Mouse (Mus musculus) embryonic fibroblast, embryonic 13.5 days (primary cell): ENCODE measurements at regions not wholly inside any gene's neighbourhood (a gene's known extent, or its start where the extent isn't known, plus 50 kb on each side); places are given as distances from the start of the nearest gene placed in this dataset.
"Not testable (repeated sequence)": the region's sequence is repeated elsewhere in the genome, so short reads cannot be mapped to it uniquely, and the experiment has no call there.

Experiments used
- H3K27ac ChIP-seq: 2 replicates; pipeline ENCODE4 v1.5.1; 2012; ENCODE audit warnings: low read length, control low read depth, inconsistent platforms; ENCODE audit not compliant: insufficient read depth
- H3K4me1 ChIP-seq: 2 replicates; pipeline ENCODE4 v1.6.1; 2011; ENCODE audit warnings: low read length; ENCODE audit not compliant: control insufficient read depth, insufficient read depth
- H3K4me3 ChIP-seq: 2 replicates; pipeline ENCODE4 v1.5.1; 2011; ENCODE audit warnings: mild to moderate bottlenecking, control low read depth, low read length; ENCODE audit not compliant: insufficient read depth
- CTCF ChIP-seq: IDR thresholded peaks from 2 replicates; pipeline ENCODE4 v1.5.1; 2011; ENCODE audit warnings: mild to moderate bottlenecking, control low read depth, low read length, moderate library complexity, borderline replicate concordance; ENCODE audit not compliant: insufficient read depth
- POLR2A ChIP-seq: IDR thresholded peaks from 2 replicates; pipeline ENCODE4 v1.6.1; 2011; ENCODE audit warnings: low read depth, mild to moderate bottlenecking, control low read depth, low read length, moderate library complexity

DNA sequence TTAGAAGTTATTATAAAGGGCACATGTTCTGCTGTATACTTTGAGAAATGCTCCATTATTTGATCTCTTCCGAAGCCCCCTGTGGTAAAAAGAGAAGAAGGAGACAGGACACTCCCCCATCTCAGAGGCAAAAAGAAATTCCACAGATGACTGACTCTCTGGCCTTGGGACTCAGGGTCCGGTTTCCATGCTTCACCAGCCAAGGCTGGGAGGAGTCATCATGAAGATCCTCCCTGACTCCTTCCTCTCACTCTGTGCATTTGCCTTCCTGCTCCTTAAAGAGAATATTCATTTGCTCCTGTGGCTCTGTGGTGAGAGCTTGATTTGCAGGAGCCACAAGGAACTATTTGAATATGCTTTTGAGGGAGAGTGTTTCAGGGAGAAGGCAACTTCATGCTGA is 135.6 kb upstream of the Tenm4 start:
- H3K4me3 ChIP-seq = no peak overlapping the region

DNA sequence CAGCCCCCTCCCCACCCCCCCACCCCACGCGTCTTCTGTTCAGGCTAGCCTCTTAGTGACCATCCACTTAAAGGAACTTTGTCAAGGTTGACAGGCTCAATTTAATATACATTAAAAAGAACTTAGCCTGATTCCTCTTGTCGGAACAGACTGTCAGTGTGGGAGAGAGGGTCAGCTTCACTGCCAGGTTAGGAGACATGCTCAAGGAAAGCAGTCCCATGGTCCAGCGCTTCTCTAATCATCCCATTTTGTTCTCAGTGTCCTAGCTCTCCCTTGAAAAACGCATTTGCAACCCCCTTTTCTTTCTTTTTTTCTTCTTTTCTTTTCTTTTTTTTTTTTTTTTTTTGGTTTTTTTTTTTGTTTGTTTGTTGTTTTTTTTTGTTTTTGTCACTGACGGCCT is 131.4 kb upstream of the Tenm4 start:
- H3K27ac ChIP-seq = no peak overlapping the region
- TF ChIP-seq CTCF (no peak), POLR2A (no peak)
- no peak overlapping the region for H3K4me3 ChIP-seq
- no peaks in the 10 kb centered on the region for H3K4me1 ChIP-seq

More for the DNA sequence above, 135.6 kb upstream of the Tenm4 start:
- TF ChIP-seq CTCF (no peak), POLR2A (no peak)
- H3K4me1 ChIP-seq = no peaks in the 10 kb centered on the region
- no peak overlapping the region for H3K27ac ChIP-seq

DNA sequence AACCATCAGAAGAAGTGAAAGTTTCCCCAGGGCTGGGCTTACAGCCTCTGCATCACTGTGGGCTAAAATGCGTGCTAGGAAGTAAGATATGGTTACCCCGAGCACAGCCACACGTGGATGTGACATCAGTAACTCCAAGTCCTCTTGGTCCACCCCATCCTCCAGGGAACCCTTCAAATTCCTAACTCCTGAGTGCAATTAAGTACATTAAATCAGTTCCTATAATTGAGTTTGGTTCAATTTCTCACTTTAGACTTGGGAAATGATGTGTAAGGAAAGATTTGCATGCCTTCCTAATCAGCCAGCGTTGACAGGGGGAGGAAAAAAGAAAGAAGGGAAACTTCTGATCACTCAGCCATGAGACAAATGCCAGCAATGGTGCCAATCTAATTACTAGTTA is 129.2 kb upstream of the Tenm4 start:
- Histone ChIP-seq H3K27ac (no peak overlapping the region), H3K4me3 (no peak overlapping the region), H3K4me1 (no peaks in the 10 kb centered on the region)
- no peak for TF ChIP-seq CTCF
- no peak for TF ChIP-seq POLR2A

DNA sequence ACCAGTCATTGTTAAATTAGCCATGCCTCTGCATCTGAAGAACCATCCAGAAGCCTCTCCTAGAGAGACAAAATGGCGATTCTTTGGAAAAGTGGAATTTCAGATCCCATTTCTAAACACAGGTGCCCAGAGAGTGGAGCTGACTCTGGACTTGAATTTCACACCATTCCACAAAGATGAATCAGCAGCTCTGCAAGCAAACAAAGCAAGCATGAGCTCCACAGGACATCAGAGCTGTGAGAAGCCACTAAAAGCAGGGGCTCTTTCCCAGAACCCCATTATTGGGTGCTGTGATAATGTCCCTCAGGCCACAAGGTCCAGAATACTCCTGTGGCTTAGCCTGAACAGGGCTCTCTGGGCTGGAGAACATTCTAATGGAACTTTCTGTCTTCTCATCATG is 119.4 kb upstream of the Tenm4 start:
- Histone ChIP-seq H3K27ac (no peak overlapping the region), H3K4me1 (no peaks in the 10 kb centered on the region), H3K4me3 (no peak overlapping the region)
- TF ChIP-seq CTCF = no peak
- no peak for TF ChIP-seq POLR2A

DNA sequence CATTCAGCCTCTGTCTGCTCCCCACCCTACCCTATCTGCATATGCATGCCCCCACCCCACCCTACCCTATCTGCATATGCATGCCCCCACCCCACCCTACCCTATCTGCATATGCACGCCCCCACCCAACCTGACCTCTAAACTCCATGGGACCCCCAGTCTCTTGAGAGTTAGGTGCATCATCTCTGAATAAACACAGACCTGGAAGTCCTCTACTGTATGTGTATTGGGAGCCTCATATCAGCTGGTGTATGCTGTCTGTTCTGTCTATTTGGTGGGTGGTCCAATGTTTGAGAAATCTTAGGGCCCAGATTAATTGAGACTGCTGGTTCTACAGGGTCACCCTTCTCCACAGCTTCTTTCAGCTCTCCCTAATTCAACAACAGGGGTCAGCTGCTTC is 109.4 kb upstream of the Tenm4 start:
- H3K4me3 ChIP-seq, H3K4me1 ChIP-seq, H3K27ac ChIP-seq: not testable (repeated sequence)

DNA sequence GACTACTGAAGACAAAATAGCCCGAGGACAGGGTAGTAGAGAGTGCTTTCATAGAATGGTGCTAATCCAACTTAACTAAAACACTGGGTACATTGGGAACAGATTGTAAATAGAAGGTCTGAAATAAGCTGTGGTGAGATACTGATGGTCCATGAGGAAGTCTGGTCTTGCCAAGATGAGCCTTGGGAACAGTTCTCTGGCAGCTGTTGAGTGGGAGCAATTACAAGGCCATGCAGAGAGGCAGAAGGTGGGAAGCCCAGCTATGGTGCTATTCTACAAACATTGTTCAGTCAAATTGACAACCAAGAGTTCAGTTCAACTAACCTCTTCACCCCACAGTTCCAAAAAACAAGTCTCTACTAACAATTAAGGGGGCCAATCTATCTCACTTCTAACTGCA is 92.5 kb upstream of the Tenm4 start:
- TF ChIP-seq CTCF (no peak), POLR2A (no peak)
- H3K4me3 ChIP-seq = no peak overlapping the region
- no peak overlapping the region for H3K27ac ChIP-seq

DNA sequence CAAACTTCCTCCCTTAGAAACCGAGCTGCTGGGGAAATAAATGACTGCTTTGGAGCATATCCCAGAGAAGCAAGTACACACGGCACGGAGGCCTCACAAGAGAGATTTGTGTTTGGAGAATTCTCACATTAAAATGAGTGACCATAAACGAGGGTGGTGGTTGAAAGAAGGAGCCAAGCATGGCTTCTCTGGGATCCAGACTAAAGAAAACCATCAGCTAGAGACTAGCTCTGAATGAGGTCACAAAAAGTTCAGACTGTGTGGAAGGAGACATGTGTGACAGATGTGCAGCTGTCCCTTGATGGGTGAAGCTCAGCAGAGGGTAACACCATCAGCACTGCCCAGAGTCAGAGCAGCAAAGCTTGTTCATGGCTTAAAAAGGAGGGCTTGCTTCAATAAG is 89.4 kb upstream of the Tenm4 start:
- TF ChIP-seq CTCF = no peak
- no peak for TF ChIP-seq POLR2A
- no peak overlapping the region for H3K4me3 ChIP-seq
- H3K4me1 ChIP-seq = no peaks in the 10 kb centered on the region
- no peak overlapping the region for H3K27ac ChIP-seq

More for the DNA sequence above, 92.5 kb upstream of the Tenm4 start:
- H3K4me1 ChIP-seq = no peaks in the 10 kb centered on the region

DNA sequence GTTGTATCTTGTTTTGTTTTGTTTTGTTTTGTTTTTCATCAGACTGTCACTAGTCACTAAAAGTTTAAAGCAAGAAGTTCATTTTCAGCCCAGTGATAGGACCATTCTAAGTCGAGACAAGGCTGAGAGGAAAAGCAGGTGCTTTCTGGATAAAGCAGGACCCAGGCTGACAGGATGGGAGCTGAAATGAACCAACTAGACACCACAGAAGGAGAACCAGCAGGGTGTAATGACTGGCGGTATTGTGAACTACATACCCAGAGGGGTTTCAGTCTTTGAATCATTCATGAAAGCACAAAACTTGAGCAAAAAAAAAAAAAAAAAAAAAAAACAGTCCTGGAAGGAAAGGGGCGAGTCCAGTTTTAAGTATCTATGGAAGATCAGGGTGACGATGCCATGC is 75.9 kb upstream of the Tenm4 start:
- no peak overlapping the region for H3K4me3 ChIP-seq
- no peak overlapping the region for H3K27ac ChIP-seq
- no peak for TF ChIP-seq POLR2A
- TF ChIP-seq CTCF = no peak
- no peaks in the 10 kb centered on the region for H3K4me1 ChIP-seq

DNA sequence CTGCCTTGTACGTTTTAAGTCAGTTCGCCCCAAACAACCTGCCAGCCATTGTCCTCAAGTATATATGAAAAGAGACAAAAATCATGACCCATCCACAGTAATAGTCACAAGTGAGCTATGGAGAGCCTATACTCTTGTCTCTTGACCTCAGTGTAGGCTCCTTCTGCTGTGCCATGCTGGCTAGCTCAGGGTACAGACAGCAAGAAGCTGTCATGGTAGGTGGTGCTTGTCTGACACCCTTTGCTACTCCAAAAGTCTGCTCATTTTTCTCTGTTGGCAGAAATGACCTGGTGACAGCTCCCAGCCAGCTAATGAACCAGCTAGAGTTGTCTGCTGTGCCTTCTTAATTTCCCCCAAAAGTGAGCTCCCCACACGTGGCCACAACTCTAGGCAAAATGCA is 75.3 kb upstream of the Tenm4 start:
- no peak for TF ChIP-seq CTCF
- no peak for TF ChIP-seq POLR2A
- Histone ChIP-seq H3K4me1 (no peaks in the 10 kb centered on the region), H3K4me3 (no peak overlapping the region), H3K27ac (no peak overlapping the region)

DNA sequence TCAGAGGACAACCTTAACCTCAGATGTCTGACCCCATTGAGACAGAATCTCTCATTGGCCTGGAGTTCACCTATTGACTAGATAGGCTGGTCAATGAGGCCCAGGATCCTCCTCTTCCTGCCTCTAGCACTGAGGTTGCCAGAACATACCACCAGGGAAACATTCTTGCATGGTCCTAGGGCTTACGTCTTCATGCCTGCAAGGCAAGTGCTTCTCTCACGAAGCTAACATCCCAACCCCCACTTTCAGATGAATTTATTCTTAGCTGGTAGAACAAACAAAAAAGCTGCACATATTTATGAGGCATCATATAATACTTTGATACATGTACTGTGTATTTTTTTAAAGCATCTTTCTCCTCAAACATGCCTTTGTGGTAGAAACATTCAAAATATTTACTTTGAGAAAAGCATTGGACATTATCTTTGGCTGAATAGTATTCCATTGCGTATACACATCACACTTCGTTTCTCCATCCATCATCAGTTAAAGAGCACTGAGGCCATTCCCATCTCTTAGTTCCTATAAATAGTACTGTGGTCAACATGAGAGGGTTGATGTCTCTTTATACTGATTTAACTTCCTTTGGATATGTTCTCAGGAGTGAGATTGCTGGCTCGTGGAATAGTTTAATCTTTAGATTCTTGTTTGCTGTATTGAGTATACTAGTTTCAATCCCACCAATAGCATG is 72.2 kb upstream of the Tenm4 start:
- TF ChIP-seq POLR2A (no peak), CTCF (no peak)
- H3K4me3 ChIP-seq = no peak overlapping the region
- no peak overlapping the region for H3K27ac ChIP-seq
- H3K4me1 ChIP-seq = no peaks in the 10 kb centered on the region; the same call in 1 of the 2 replicates

DNA sequence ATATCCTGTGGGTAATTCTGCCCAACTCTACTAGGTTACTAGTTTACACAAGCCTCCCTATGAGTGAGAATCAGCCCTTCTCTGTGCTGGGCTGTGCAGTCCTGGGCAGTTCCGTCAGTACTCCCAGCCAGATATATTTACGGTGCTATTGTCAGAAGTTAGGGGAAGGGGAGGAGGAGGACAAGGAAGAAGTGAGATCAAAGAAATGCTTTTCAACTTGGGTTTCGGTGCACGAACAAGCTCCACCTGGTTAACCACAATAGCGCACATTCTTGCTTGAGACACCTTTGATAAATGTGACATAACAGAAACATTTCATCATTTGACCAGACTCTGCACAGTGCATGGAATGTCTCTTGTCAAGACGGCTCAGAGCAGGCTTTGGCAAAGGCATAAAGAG is 68.3 kb upstream of the Tenm4 start:
- H3K4me1 ChIP-seq = no peaks in the 10 kb centered on the region; the same call in 1 of the 2 replicates
- no peak overlapping the region for H3K27ac ChIP-seq
- H3K4me3 ChIP-seq = no peak overlapping the region
- no peak for TF ChIP-seq CTCF
- TF ChIP-seq POLR2A = no peak
